Mouse (Mus musculus): Measurements from ENCODE around the gene Dhdds. TPM values are rescaled to one million over a fixed set of nuclear protein-coding genes. Genes with fewer than 3 reads are reported as not detected.

Dhdds gene
- polyA plus RNA-seq, 1 experiment from 2014 or later, result 45.5 TPM

DNA sequence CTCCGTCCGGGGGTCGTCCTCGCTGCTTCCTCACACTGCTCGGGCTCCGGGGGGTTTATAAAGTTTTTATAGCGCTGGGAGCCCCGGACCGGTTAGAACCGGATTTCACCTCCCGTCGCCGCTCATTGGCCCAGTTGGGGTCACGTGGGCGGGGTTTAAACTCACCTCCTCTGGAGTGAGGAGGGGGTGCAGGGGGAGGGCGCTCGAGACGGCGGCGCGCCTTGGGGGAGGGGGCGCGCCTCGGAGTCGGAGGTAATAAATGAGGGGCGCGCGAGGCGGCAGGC, 32.9 kb downstream of the Dhdds start:
- under 1% methylated on average over 27 of the region's 29 CpGs for WGBS
- Histone ChIP-seq H3K4me2 (peak overlapping the region; percentile 82), H3K9me3 (no peaks in the 10 kb centered on the region), H3K9ac (peak overlapping the region; percentile 97), H3K36me3 (replicated peaks) (peaks cover 35% of the 10 kb centered on the region), H3K27ac (peak overlapping the region; percentile 100), H3K4me3 (replicated peaks) (peak overlapping the region; percentile 80), H3K27me3 (no peaks in the 10 kb centered on the region), H3K4me1 (peaks cover 50% of the 10 kb centered on the region)
- ATAC-seq (ENCODE audit: low FRiP score), result peak; percentile 85

DNA sequence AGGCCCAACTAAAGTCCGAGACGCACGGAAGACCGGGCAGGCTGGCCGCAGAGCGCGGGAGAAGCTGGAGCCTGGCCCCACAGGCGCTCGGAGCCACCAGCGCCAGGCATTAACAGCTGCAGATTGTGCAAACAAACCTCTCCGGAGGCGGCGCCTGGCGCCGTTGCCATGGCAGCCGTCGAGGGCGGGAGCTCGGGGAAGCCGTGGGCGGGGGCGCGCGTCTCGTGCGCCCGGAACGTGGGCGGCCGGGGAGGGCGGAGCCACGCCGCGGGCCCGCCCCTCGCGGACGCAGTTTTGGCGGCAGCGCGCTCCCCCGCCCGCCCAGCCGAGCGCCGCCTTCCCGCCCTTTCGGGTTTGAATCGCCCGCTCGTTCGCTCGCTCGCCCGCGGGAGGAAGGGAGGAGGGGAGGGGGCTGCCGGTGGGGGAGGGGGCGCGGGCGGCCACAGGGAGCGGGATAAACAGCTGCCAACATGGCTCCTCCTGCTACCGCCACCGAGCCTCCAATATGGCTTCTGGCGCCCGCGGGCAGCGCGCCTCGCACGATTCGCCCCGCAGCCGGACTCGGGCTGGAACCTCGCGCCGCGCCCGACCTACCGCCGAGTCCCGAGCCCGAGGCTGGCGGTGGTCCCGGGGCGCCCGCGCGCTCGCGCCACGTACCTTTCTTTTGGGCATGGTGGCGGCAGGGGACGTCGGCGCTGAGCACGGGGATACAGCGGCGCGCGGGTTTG, 33.4 kb downstream of the Dhdds start:
- peak overlapping the region; percentile 80 for H3K4me3 ChIP-seq (replicated peaks)
- H3K9me3 ChIP-seq, result no peaks in the 10 kb centered on the region
- peak overlapping the region; percentile 97 for H3K9ac ChIP-seq
- WGBS, result under 1% methylated on average over 73 of the region's 101 CpGs
- H3K27ac ChIP-seq, result peak overlapping the region; percentile 100
- H3K27me3 ChIP-seq, result no peaks in the 10 kb centered on the region
- peak overlapping the region; percentile 82 for H3K4me2 ChIP-seq
- peaks cover 37% of the 10 kb centered on the region for H3K36me3 ChIP-seq (replicated peaks)
- ATAC-seq (ENCODE audit: low FRiP score), result peak; percentile 79
- peaks cover 50% of the 10 kb centered on the region for H3K4me1 ChIP-seq

DNA sequence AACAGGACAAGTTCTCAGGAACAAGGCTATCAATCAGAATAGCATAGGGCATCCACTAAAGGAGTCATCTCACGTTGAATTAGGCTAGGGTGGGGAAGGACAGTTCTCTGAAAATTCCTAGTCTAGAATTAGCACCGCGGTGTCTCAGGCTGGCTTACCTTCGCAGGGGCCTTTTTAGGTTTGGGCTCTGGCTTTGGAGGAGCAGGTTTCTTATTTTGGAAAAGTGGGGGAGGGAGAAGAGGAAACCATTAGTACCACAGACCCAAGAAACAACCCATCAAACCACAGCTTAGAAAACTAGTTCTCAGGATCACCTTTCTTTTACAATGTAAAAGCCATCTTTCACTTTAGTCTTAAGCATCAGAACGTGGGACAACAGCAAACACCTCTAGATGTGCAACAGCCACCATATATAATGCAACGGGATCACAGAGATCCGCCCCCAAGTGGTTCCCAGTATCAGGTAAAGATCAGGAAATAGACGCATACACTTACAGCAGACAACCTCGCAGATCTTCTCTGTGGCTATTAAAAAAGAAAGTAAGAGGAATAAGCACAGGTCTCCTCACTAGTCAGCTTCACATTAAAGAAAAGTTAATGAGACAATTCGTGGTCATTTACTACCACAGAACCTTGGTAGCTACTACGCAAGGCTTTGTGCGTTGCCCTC, 34.3 kb downstream of the Dhdds start:
- peaks cover 44% of the 10 kb centered on the region for H3K4me1 ChIP-seq
- peak overlapping the region; percentile 100; the same call in 1 of the 2 replicates for H3K27ac ChIP-seq
- no peak for ATAC-seq (ENCODE audit: low FRiP score)
- no peaks in the 10 kb centered on the region for H3K9me3 ChIP-seq
- H3K4me3 ChIP-seq (replicated peaks), result peak overlapping the region; percentile 80
- no peaks in the 10 kb centered on the region for H3K27me3 ChIP-seq
- peak overlapping the region; percentile 82 for H3K4me2 ChIP-seq
- peaks cover 37% of the 10 kb centered on the region for H3K36me3 ChIP-seq (replicated peaks)
- H3K9ac ChIP-seq, result peak overlapping the region; percentile 97
- 48% methylated on average over 12 of the region's 12 CpGs for WGBS

DNA sequence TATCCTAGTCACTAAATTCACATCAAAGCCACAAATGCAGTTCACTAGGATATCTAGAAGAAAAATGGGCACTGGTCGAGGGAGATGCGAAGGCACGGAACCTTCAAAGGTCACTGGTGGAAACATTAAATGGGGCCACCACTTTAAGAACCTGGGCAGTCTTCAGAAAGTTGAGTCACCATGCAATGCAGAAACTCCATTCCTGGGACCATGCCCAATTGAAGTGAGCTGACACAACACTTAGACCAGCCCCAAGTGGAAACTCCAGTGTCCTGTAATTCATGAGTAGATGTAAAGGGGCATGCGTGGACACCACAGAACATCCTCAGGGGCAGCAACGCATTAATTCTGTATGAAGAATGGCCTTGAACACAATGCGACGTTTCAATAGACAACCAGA, 38.2 kb downstream of the Dhdds start:
- 87% methylated on average over 7 of the region's 7 CpGs for WGBS
- Histone ChIP-seq H3K4me2 (no peak overlapping the region), H3K4me3 (replicated peaks) (no peak overlapping the region), H3K9ac (no peak overlapping the region), H3K36me3 (replicated peaks) (peaks cover 37% of the 10 kb centered on the region), H3K4me1 (peaks cover 14% of the 10 kb centered on the region), H3K27ac (0 out of 2 replicates have a peak overlapping the region, but pooled peaks have one; percentile 36), H3K9me3 (no peaks in the 10 kb centered on the region), H3K27me3 (no peaks in the 10 kb centered on the region)
- no peak for ATAC-seq (ENCODE audit: low FRiP score)

DNA sequence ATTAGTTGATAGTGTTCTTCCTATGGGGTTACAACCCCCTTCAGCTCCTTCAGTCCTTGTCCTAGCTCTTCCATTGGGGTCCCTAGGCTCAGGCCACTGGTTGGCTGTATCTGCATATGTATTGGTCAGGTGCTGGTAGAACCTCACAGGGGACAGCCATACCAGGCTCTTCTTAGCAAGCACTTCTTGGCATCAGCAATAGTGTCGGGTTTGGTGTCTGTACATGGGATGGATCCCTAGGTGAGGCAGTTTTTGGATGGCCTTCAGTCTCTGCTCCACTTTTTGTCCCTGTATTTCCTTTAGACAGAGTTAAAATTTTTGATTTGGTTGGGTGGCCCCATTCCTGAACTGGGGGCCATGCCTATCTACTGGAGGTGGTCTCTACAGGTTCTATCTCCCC, 41.8 kb downstream of the Dhdds start:
- Histone ChIP-seq H3K9ac (no peak overlapping the region), H3K4me1 (no peaks in the 10 kb centered on the region)
- ATAC-seq (ENCODE audit: low FRiP score), result no peak

DNA sequence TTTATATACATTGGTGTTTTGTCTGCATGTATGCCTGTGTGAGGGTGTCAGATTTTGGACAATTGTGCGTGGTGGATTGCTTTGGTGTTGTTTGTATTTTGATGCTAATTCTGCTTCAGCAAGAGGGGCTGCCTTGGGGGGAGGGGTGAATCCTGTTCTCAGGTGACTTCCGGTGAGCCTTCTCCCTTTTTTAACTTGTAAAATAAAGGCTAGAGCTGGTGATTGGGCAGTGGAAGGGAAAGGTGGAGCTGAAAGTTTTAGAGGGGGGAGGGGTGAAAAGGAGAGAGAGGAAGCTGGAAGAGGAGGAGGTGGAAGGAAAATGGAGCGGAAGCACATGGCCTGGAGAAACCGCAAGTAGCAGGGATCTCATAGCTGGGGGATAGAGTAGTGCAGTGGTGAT, 44.4 kb downstream of the Dhdds start:
- 88% methylated on average over 4 of the region's 4 CpGs for WGBS
- Histone ChIP-seq H3K9me3 (no peaks in the 10 kb centered on the region), H3K27me3 (no peaks in the 10 kb centered on the region), H3K4me1 (no peaks in the 10 kb centered on the region), H3K4me2 (no peak overlapping the region), H3K4me3 (replicated peaks) (no peak overlapping the region), H3K36me3 (replicated peaks) (no peaks in the 10 kb centered on the region), H3K27ac (no peak overlapping the region), H3K9ac (no peak overlapping the region)
- no peak for ATAC-seq (ENCODE audit: low FRiP score)

More for the DNA sequence above, 41.8 kb downstream of the Dhdds start:
- H3K9me3 ChIP-seq, result no peaks in the 10 kb centered on the region
- peaks cover 15% of the 10 kb centered on the region for H3K36me3 ChIP-seq (replicated peaks)
- 83% methylated on average over 1 of the region's 1 CpGs for WGBS
- no peaks in the 10 kb centered on the region for H3K27me3 ChIP-seq
- no peak overlapping the region for H3K4me3 ChIP-seq (replicated peaks)
- no peak overlapping the region for H3K4me2 ChIP-seq
- no peak overlapping the region for H3K27ac ChIP-seq

DNA sequence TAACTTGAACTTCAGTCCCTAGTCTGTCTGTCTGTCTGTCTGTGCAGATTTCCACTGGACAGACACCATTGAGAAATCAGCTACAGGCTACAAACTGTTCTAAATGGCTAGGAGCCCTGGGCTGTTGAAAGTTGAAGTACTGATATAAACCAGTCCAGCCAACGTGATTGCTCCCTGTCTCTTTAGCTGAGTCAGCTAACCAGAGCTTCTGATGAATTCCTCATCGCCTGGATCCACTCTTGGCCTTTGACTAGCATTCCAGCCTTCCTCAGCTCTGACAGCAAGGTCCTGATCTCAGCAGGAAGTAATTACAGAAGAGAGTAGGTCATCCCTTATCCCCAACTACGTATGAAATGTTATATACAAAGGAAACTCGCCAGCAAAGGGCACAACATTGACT, 54.0 kb downstream of the Dhdds start:
- 76% methylated on average over 4 of the region's 4 CpGs for WGBS
- Histone ChIP-seq H3K4me2 (no peak overlapping the region), H3K27ac (no peak overlapping the region), H3K4me1 (no peaks in the 10 kb centered on the region), H3K27me3 (no peaks in the 10 kb centered on the region), H3K36me3 (replicated peaks) (no peaks in the 10 kb centered on the region), H3K9ac (no peak overlapping the region), H3K4me3 (replicated peaks) (no peak overlapping the region), H3K9me3 (peaks cover 3% of the 10 kb centered on the region; the same call in 1 of the 2 replicates)
- no peak for ATAC-seq (ENCODE audit: low FRiP score)

DNA sequence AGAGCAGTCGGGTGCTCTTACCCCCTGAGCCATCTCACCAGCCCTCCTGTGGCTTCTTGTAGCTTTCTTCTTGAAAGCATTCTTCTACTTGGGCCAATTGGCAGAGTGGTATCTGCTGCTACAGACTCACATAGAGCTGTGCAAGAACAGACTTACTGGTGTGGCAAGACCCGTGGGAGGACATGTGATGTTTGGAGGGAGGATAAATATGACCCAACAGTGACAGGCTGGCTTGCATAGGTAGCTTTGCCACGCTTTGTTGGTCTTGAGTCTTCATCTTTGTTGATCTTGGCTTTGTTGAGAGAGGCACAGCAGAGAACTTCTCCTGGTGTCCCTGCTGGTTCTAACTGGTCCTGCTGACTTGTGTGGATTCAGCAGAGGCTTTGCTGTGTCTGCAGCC, 56.9 kb downstream of the Dhdds start:
- no peak overlapping the region for H3K4me2 ChIP-seq
- H3K9ac ChIP-seq, result no peak overlapping the region
- ATAC-seq (ENCODE audit: low FRiP score), result no peak
- no peak overlapping the region for H3K27ac ChIP-seq
- H3K4me1 ChIP-seq, result no peaks in the 10 kb centered on the region
- no peaks in the 10 kb centered on the region for H3K27me3 ChIP-seq
- 79% methylated on average over 3 of the region's 3 CpGs for WGBS
- no peaks in the 10 kb centered on the region for H3K36me3 ChIP-seq (replicated peaks)
- H3K4me3 ChIP-seq (replicated peaks), result no peak overlapping the region
- H3K9me3 ChIP-seq, result peaks cover 3% of the 10 kb centered on the region; the same call in 1 of the 2 replicates

DNA sequence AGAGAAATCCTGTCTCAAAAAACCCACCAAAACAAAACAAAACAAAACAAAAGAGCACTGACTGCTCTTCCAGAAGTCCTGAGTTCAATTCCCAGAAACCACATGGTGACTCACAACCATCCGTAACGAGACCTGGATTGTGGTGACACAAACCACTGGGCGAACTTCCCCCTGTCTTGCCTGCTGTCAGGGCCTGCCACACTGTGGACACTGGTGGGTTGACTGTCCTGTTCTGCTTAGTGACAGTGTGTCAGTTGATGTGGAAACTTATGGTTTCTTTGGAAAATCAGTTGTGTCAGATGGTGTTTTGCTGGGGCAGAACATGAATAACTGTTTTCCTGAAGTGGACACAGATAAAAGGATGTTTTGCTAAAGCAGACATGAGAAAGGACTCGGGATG, 58.0 kb downstream of the Dhdds start:
- H3K4me3 ChIP-seq (replicated peaks), result no peak overlapping the region
- H3K4me1 ChIP-seq, result no peaks in the 10 kb centered on the region
- H3K27me3 ChIP-seq, result no peaks in the 10 kb centered on the region
- H3K9ac ChIP-seq, result no peak overlapping the region
- H3K27ac ChIP-seq, result no peak overlapping the region
- WGBS, result 94% methylated on average over 4 of the region's 4 CpGs
- peaks cover 3% of the 10 kb centered on the region; the same call in 1 of the 2 replicates for H3K9me3 ChIP-seq
- H3K36me3 ChIP-seq (replicated peaks), result no peaks in the 10 kb centered on the region
- H3K4me2 ChIP-seq, result no peak overlapping the region
- ATAC-seq (ENCODE audit: low FRiP score), result no peak

DNA sequence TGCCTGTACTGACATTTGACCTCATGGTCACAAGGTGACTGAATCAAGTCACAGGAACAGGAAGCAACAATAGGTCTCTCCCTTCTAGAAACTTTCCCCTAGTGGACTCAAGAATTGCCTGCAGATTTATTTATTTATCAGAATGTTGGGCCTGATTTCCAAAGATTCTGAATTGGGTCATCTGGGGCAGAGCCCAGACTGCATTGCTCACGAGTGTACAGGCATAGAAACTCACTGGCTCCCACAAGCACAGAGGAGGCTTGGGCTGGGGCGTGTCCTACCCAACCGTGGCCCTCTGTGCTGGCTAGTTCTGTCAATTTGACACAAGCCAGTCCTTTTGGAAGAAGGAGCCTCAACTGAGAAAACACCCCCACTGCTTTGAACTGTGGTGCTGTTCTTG, 59.1 kb downstream of the Dhdds start:
- no peak overlapping the region for H3K9ac ChIP-seq
- no peaks in the 10 kb centered on the region for H3K27me3 ChIP-seq
- H3K4me1 ChIP-seq, result no peaks in the 10 kb centered on the region
- WGBS, result 68% methylated on average over 3 of the region's 3 CpGs
- H3K36me3 ChIP-seq (replicated peaks), result no peaks in the 10 kb centered on the region
- H3K9me3 ChIP-seq, result peaks cover 3% of the 10 kb centered on the region; the same call in 1 of the 2 replicates
- H3K4me2 ChIP-seq, result no peak overlapping the region
- no peak overlapping the region for H3K4me3 ChIP-seq (replicated peaks)
- no peak for ATAC-seq (ENCODE audit: low FRiP score)
- H3K27ac ChIP-seq, result no peak overlapping the region

DNA sequence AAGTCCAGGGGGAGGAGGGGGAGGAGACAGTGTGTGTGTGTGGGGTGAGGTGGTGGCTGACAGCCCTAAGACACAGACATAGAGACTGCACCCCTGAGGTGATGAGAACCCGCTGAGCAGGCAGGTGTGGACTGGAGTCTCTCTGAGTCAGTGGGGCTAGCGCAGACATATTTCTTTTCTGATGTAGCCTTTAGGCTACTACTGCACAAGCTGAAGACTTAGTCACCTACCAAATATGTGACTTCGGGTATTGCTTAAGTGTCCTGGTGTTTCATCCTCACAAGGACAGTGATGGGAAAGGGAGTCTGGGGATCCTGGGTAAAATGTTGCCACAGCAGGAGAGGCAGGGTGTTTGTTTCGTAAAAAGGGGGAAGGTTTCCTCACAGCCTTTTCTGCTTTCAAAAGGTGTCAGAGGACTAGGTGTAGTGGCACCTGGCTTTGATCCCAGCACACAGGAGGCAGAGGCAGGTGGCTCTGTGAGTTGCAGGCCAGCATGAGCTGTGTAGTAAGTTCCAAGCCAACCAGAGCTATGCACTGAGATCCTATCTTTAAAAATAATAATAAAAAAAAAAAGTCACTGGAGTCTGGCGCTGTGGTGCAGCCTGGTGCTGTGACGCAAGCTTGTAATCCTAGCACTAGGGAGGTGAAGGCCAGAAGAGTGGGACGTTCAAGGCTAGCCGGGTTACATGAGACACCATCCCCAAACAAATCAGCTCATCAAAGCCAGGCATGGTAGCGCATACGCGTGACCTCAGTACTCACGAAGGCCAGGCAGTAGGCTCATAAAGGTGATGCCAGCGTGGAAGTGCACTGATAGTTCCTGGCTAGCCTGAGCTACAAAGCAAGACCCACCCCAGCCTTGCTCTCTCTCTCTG, 60.1 kb downstream of the Dhdds start:
- H3K4me2 ChIP-seq, result no peak overlapping the region
- 91% methylated on average over 13 of the region's 13 CpGs for WGBS
- no peaks in the 10 kb centered on the region for H3K4me1 ChIP-seq
- no peaks in the 10 kb centered on the region for H3K36me3 ChIP-seq (replicated peaks)
- no peak overlapping the region for H3K9ac ChIP-seq
- H3K9me3 ChIP-seq, result no peaks in the 10 kb centered on the region
- no peak overlapping the region for H3K4me3 ChIP-seq (replicated peaks)
- no peaks in the 10 kb centered on the region for H3K27me3 ChIP-seq
- no peak for ATAC-seq (ENCODE audit: low FRiP score)
- H3K27ac ChIP-seq, result no peak overlapping the region

DNA sequence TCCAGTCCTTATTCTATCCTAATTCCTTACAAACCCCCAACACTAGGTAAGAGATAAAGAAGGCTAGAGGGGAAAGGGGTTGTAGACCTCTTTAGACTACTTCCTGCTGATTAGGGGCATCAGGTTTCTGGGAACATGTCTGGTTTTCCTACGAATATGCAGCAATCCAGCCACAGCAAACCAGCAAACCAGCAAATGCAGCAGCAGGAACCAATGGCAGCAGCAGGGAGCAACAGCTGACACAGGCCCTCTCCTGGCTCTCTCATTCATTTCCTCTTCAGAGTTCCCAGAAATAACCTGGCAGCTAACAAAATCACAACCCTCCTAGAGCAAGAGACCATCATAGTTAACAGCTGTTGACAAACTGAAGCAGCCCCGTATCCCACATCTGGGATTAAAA, 62.6 kb downstream of the Dhdds start:
- 69% methylated on average over 2 of the region's 2 CpGs for WGBS
- Histone ChIP-seq H3K36me3 (replicated peaks) (no peaks in the 10 kb centered on the region), H3K4me1 (no peaks in the 10 kb centered on the region), H3K27ac (no peak overlapping the region), H3K4me2 (no peak overlapping the region), H3K9me3 (no peaks in the 10 kb centered on the region), H3K27me3 (no peaks in the 10 kb centered on the region), H3K9ac (no peak overlapping the region), H3K4me3 (replicated peaks) (no peak overlapping the region)
- no peak for ATAC-seq (ENCODE audit: low FRiP score)

Data from forebrain, embryonic 12.5 days (tissue).